Mouse (Mus musculus): ENCODE results near the gene Nptxr. TPM values are rescaled to one million over a fixed set of nuclear protein-coding genes. Genes with fewer than 3 reads are reported as not detected.

Nptxr gene
- total RNA-seq, 2 experiments from 2014 or later, result 756 to 804 TPM

- no peak for DNase-seq (ENCODE audit: low spot score in 2 of 2)
- Histone ChIP-seq H3K4me3 (no peak overlapping the region), H3K27ac (peak overlapping the region; percentile 92)
- no peak for TF ChIP-seq CTCF (conservative IDR thresholded peaks at IDR 0.05)
These were observed 37.1 kb downstream of the Nptxr start for GRCm38 (mm10) chr15:79767327-79767961.

GRCm38 (mm10) chr15:79766586-79767071 is 37.9 kb downstream of the Nptxr start:
- H3K4me3 ChIP-seq, result no peak overlapping the region
- peak overlapping the region; percentile 92 for H3K27ac ChIP-seq
- no peak for TF ChIP-seq CTCF (conservative IDR thresholded peaks at IDR 0.05)
- DNase-seq (ENCODE audit: low spot score in 2 of 2), result peak in 1 of 2 experiments; percentile 62

- no peak overlapping the region for H3K4me3 ChIP-seq
- DNase-seq (ENCODE audit: low spot score in 2 of 2), result no peak
- no peak for TF ChIP-seq CTCF (conservative IDR thresholded peaks at IDR 0.05)
- peak overlapping the region; percentile 92 for H3K27ac ChIP-seq
These were observed 38.4 kb downstream of the Nptxr start for GRCm38 (mm10) chr15:79766168-79766567.

GRCm38 (mm10) chr15:79765361-79765760 is 39.2 kb downstream of the Nptxr start:
- TF ChIP-seq CTCF (conservative IDR thresholded peaks at IDR 0.05), result no peak
- H3K4me3 ChIP-seq, result no peak overlapping the region
- H3K27ac ChIP-seq, result peak overlapping the region; percentile 92
- DNase-seq (ENCODE audit: low spot score in 2 of 2), result no peak

- TF ChIP-seq CTCF (conservative IDR thresholded peaks at IDR 0.05), result no peak
- DNase-seq (ENCODE audit: low spot score in 2 of 2), result peak; percentile 61 to 86
- Histone ChIP-seq H3K27ac (peak overlapping the region; percentile 92), H3K4me3 (no peak overlapping the region)
These were observed 39.9 kb downstream of the Nptxr start for GRCm38 (mm10) chr15:79764539-79765267.

GRCm38 (mm10) chr15:79763601-79764246 is 40.8 kb downstream of the Nptxr start:
- Histone ChIP-seq H3K27ac (peak overlapping the region; percentile 92), H3K4me3 (no peak overlapping the region; the same call in 1 of the 2 replicates)
- peak; percentile 56 for TF ChIP-seq CTCF (conservative IDR thresholded peaks at IDR 0.05)
- no peak for DNase-seq (ENCODE audit: low spot score in 2 of 2)

- no peak for DNase-seq (ENCODE audit: low spot score in 2 of 2)
- no peak overlapping the region for H3K4me3 ChIP-seq
- H3K27ac ChIP-seq, result peak overlapping the region; percentile 92
- no peak for TF ChIP-seq CTCF (conservative IDR thresholded peaks at IDR 0.05)
These were observed 41.6 kb downstream of the Nptxr start for GRCm38 (mm10) chr15:79763001-79763400.

- H3K27ac ChIP-seq, result peak overlapping the region; percentile 92
- TF ChIP-seq CTCF (conservative IDR thresholded peaks at IDR 0.05), result no peak; the same call in 1 of the 2 replicates
- no peak overlapping the region for H3K4me3 ChIP-seq
- DNase-seq (ENCODE audit: low spot score in 2 of 2), result no peak
These were observed 43.6 kb downstream of the Nptxr start for GRCm38 (mm10) chr15:79760956-79761355.

GRCm38 (mm10) chr15:79757118-79757517 is 47.4 kb downstream of the Nptxr start:
- peak in 1 of 2 experiments; percentile 9 for DNase-seq (ENCODE audit: low spot score in 2 of 2)
- Histone ChIP-seq H3K4me3 (no peak overlapping the region), H3K27ac (peak overlapping the region; percentile 71)
- no peak for TF ChIP-seq CTCF (conservative IDR thresholded peaks at IDR 0.05)

- Histone ChIP-seq H3K27ac (peak overlapping the region; percentile 71), H3K4me3 (no peak overlapping the region)
- TF ChIP-seq CTCF (conservative IDR thresholded peaks at IDR 0.05), result no peak
- peak in 1 of 2 experiments; percentile 55 for DNase-seq (ENCODE audit: low spot score in 2 of 2)
These were observed 48.5 kb downstream of the Nptxr start for GRCm38 (mm10) chr15:79755977-79756625.

- no peak overlapping the region for H3K4me3 ChIP-seq
- H3K27ac ChIP-seq, result peak overlapping the region; percentile 71; the same call in 1 of the 2 replicates
- TF ChIP-seq CTCF (conservative IDR thresholded peaks at IDR 0.05), result no peak
- no peak for DNase-seq (ENCODE audit: low spot score in 2 of 2)
These were observed 49.4 kb downstream of the Nptxr start for GRCm38 (mm10) chr15:79755176-79755575.

GRCm38 (mm10) chr15:79753873-79754272 is 50.7 kb downstream of the Nptxr start:
- H3K4me3 ChIP-seq, result no peak overlapping the region
- no peak for DNase-seq (ENCODE audit: low spot score in 2 of 2)
- peak overlapping the region; percentile 3; the same call in 1 of the 2 replicates for H3K27ac ChIP-seq
- no peak for TF ChIP-seq CTCF (conservative IDR thresholded peaks at IDR 0.05)

GRCm38 (mm10) chr15:79753420-79753752 is 51.2 kb downstream of the Nptxr start:
- no peak; the same call in 1 of the 2 replicates for TF ChIP-seq CTCF (conservative IDR thresholded peaks at IDR 0.05)
- peak overlapping the region; percentile 3; the same call in 1 of the 2 replicates for H3K27ac ChIP-seq
- no peak overlapping the region for H3K4me3 ChIP-seq
- DNase-seq (ENCODE audit: low spot score in 2 of 2), result no peak
